Mouse (Mus musculus): ENCODE measurements around the gene Dnm3.

GRCm38 (mm10) chr1:161952599-161952998, 525.2 kb downstream of the Dnm3 start:
- TF ChIP-seq CTCF (IDR thresholded peaks at IDR 0.05; ENCODE audit: control insufficient read depth, insufficient read depth, low read length) (no peak), POLR2A (IDR thresholded peaks at IDR 0.05; ENCODE audit: borderline replicate concordance, control insufficient read depth, low read depth, low read length) (no peak)
